Mouse (Mus musculus) heart, embryonic 11.5 days (tissue): ENCODE results near the gene Auts2. TPM values are rescaled to one million over a fixed set of nuclear protein-coding genes. Genes with fewer than 3 reads are reported as not detected.

Experiments
- ATAC-seq: fragments of 200-750 bp; cut with Nextera tagmentation; replicated peaks from 2 replicates; pipeline ENCODE4 v1.8.0; 2017; ENCODE audit warnings: moderate library complexity; ENCODE audit not compliant: insufficient number of reproducible peaks, low FRiP score, low TSS enrichment
- H3K27ac ChIP-seq: fragments of 300-500 bp; sonication (generic); 2 replicates; pipeline ENCODE4 v1.5.1; 2014; ENCODE audit warnings: mild to moderate bottlenecking, low read depth, low read length
- H3K27me3 ChIP-seq: fragments of 300-500 bp; sonication (generic); 2 replicates; pipeline ENCODE4 v1.6.1; 2014; ENCODE audit warnings: mild to moderate bottlenecking, low read length, mixed read lengths; ENCODE audit not compliant: control insufficient read depth, insufficient read depth
- H3K36me3 ChIP-seq: fragments of 300-500 bp; sonication (generic); 2 replicates; pipeline ENCODE4 v1.6.1; 2014; ENCODE audit warnings: mild to moderate bottlenecking, low read length, moderate library complexity, mixed read lengths; ENCODE audit not compliant: control insufficient read depth, insufficient read depth
- H3K4me1 ChIP-seq: fragments of 300-500 bp; sonication (generic); 2 replicates; pipeline ENCODE4 v1.6.1; 2014; ENCODE audit warnings: low read length; ENCODE audit not compliant: control insufficient read depth, insufficient read depth
- H3K4me2 ChIP-seq: fragments of 300-500 bp; sonication (generic); 2 replicates; pipeline ENCODE4 v1.6.1; 2014; ENCODE audit warnings: mild to moderate bottlenecking, moderate library complexity
- H3K4me3 ChIP-seq: fragments of 300-500 bp; sonication (generic); 2 replicates; pipeline ENCODE4 v1.5.1; 2014; ENCODE audit warnings: low read depth, low read length
- H3K9ac ChIP-seq: fragments of 300-500 bp; sonication (generic); 2 replicates; pipeline ENCODE4 v1.6.1; 2014; ENCODE audit warnings: mild to moderate bottlenecking, low read depth, low read length, moderate library complexity
- H3K9me3 ChIP-seq: fragments of 300-500 bp; sonication (generic); replicated peaks from 2 replicates; pipeline ENCODE4 v1.6.1; 2016; ENCODE audit warnings: low read length; ENCODE audit not compliant: control insufficient read depth
- WGBS: fragments of 180-500 bp; shearing (Covaris S2); extraction: QIAGEN DNeasy Blood & Tissue Kit; methylation state at CpG from one replicate; pipeline ENCODE4 v1.1.7; 2014; ENCODE audit not compliant: insufficient replicate concordance; 5-methylcytosine and 5-hydroxymethylcytosine counted together
- polyA plus RNA-seq: library from polyadenylated mRNA; unstranded; fragments of >200 nt; fragmentation: Nextera tagmentation; extraction: Ambion mirVana; gene quantifications from 2 replicates; pipeline ENCODE4 v1.2.1, GENCODE M21; 2014

The Auts2 gene
- polyA plus RNA-seq, 1 experiment from 2014 or later, result 19.8 TPM

- Histone ChIP-seq H3K4me2 (no peak overlapping the region), H3K36me3 (no peaks in the 10 kb centered on the region), H3K27ac (no peak overlapping the region), H3K9ac (no peak overlapping the region), H3K9me3 (no peaks in the 10 kb centered on the region), H3K4me1 (no peaks in the 10 kb centered on the region; the same call in 1 of the 2 replicates), H3K4me3 (no peak overlapping the region), H3K27me3 (no peaks in the 10 kb centered on the region)
- WGBS, result 66% methylated on average over 8 of the region's 8 CpGs
- no peak for ATAC-seq
Observed at GRCm38 (mm10) chr5:132083753-132084326, 459.3 kb downstream of the Auts2 start.

GRCm38 (mm10) chr5:132075942-132076341 is 467.2 kb downstream of the Auts2 start:
- H3K27me3 ChIP-seq, result no peaks in the 10 kb centered on the region
- 78% methylated on average over 2 of the region's 2 CpGs for WGBS
- H3K4me2 ChIP-seq, result no peak overlapping the region
- H3K27ac ChIP-seq, result no peak overlapping the region
- ATAC-seq, result no peak
- H3K9me3 ChIP-seq, result no peaks in the 10 kb centered on the region
- H3K4me1 ChIP-seq, result peaks cover 23% of the 10 kb centered on the region
- no peak overlapping the region for H3K4me3 ChIP-seq
- no peak overlapping the region for H3K9ac ChIP-seq
- H3K36me3 ChIP-seq, result no peaks in the 10 kb centered on the region

DNA sequence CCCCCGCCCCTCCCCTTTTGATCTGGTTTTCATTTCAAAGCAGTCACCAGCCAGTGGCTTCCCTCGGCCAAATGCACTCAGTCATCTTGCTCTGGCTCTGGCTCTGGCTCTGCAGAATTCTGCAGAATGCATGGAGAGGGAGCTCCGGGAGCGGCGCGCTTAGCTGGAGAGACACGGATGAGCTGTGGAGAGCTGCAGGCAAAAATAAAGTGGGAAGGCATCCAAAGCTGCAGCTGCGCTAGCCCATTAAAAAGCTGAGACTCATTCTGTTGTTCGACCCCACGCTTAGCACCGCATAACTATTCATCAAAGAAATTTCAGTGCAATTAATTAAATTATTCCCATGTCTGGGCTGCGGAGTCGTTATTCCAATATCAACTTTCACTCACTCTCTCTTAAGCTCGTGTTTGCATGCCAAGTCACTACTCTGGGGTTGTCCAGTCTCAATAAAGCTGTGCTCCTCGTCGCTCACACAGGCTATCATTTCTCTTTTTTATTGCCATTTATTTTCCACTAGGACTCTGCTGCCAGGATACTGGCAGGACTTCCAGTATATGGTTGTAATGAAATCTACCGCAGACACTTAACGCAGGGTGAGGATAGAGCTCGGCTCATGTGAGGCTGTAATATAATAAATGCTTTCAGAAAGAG is 468.3 kb downstream of the Auts2 start:
- ATAC-seq, result peak; percentile 10; the same call in 1 of the 2 replicates
- peak overlapping the region; percentile 44 for H3K4me2 ChIP-seq
- no peaks in the 10 kb centered on the region for H3K36me3 ChIP-seq
- 0 out of 2 replicates have a peak, but pooled peaks cover 3% of the 10 kb centered on the region for H3K9me3 ChIP-seq
- no peak overlapping the region for H3K9ac ChIP-seq
- H3K27ac ChIP-seq, result no peak overlapping the region
- WGBS, result 43% methylated on average over 19 of the region's 19 CpGs
- H3K4me1 ChIP-seq, result peaks cover 23% of the 10 kb centered on the region
- H3K4me3 ChIP-seq, result no peak overlapping the region
- H3K27me3 ChIP-seq, result no peaks in the 10 kb centered on the region

GRCm38 (mm10) chr5:132074360-132074723 is 468.8 kb downstream of the Auts2 start:
- Histone ChIP-seq H3K9ac (no peak overlapping the region), H3K4me2 (peak overlapping the region; percentile 44), H3K4me1 (peaks cover 23% of the 10 kb centered on the region), H3K27ac (no peak overlapping the region), H3K9me3 (0 out of 2 replicates have a peak, but pooled peaks cover 3% of the 10 kb centered on the region), H3K4me3 (no peak overlapping the region; the same call in 1 of the 2 replicates), H3K27me3 (no peaks in the 10 kb centered on the region), H3K36me3 (no peaks in the 10 kb centered on the region)
- 23% methylated on average over 11 of the region's 11 CpGs for WGBS
- no peak for ATAC-seq

DNA sequence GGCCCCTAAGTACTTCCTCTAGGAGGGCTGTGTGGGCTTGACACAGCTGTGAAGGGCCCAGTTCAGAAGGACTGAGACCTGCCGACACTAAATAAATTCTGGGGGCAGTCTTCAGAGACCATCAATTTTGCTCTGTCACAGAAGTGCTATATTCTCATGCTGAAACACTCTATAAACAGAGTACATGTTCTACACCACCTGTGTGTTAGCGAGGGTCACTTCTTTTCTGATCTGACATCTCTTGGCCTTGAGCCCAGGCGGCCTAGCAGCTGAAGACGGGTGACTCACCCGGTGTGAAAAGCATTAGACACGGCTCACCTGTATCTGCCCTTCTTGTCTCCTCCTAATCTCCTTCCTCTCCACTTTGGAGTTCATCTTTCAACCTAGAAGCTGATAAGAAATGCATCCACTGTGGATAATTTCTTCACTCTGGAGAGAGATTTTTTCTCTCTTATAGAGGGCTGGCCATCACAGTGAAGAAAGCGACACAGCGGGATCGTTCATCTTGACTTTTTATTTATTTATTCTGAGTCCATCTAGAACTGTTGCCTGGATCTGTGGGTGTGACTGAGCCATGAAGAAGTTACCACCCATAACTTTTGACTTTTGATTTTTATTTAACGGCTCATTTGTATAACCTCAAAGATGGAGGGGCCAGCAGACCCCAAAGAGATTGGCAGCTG is 469.3 kb downstream of the Auts2 start:
- H3K27me3 ChIP-seq, result no peaks in the 10 kb centered on the region
- no peak for ATAC-seq

DNA sequence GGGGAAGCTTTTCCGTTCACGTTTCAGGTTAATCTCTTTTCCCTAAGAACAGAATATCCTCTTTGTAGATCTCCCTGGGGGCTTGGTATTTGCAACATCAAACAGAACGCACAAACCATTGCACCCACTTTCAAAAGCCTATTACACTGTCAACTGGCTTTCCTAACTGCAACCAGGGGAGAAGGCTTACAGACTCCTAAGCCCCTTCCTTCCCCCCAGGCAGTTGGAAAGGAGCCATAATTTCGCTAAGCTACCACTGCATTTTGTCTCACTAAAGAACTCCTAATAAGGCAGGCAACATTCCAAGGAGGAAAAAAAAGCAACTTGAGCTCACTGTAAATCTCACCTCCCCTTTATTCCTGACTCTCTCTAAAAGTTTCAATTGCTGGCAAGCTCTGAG is 470.8 kb downstream of the Auts2 start:
- no peak for ATAC-seq
- Histone ChIP-seq H3K9ac (no peak overlapping the region), H3K4me3 (no peak overlapping the region), H3K36me3 (no peaks in the 10 kb centered on the region), H3K9me3 (0 out of 2 replicates have a peak, but pooled peaks cover 3% of the 10 kb centered on the region), H3K4me2 (no peak overlapping the region), H3K4me1 (peaks cover 23% of the 10 kb centered on the region), H3K27me3 (no peaks in the 10 kb centered on the region), H3K27ac (no peak overlapping the region)
- WGBS, result 43% methylated on average over 4 of the region's 4 CpGs

More for the DNA sequence above, 469.3 kb downstream of the Auts2 start:
- WGBS, result 34% methylated on average over 10 of the region's 10 CpGs
- H3K9ac ChIP-seq, result no peak overlapping the region
- peaks cover 23% of the 10 kb centered on the region for H3K4me1 ChIP-seq
- H3K27ac ChIP-seq, result no peak overlapping the region
- H3K36me3 ChIP-seq, result no peaks in the 10 kb centered on the region
- H3K4me3 ChIP-seq, result no peak overlapping the region; the same call in 1 of the 2 replicates
- H3K4me2 ChIP-seq, result peak overlapping the region; percentile 44
- 0 out of 2 replicates have a peak, but pooled peaks cover 3% of the 10 kb centered on the region for H3K9me3 ChIP-seq

DNA sequence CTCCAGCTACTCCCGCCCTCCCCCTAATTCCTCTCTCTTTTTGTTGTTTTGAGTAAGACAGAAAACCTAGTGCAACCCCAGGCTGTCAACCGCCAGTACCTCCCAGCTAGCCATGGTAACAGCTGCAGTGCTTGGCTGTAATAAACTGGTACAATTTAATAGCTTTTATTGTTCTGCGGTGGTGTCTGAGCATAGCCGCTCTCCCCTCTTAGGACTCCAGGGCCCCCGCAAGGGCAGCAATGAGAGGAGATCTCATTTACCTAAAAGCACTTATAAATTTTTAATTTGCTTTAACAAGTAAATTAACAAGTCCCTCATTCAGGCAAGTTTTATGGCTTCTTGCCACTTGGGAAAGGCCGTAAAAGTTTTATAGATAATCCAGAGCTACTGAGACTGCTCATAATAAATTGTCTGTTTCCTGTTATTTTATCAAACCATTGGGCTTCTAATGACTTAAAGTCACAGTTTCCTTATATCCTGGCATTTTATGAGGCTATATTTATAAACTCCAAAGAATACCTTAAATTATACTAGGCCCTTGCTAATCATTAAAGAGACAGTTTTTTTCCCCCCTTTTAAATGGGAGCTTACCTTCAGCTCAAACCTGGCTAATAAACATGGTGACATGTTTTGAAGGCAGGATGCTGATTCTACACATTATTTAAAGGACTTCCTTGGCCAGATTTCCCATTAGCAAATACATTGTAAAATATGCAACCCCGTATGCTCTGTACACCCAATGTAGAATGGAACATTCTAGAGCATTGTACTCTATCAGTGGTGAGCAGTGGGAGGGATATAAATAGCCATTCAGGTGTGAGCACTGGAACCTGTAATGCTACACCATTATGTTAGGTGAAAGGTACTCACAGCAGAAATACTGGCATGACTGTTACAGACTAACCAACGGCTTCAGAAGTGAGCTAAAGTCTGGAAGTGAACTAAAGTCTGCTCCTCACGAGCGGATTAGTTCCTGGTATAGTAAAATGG is 475.1 kb downstream of the Auts2 start:
- Histone ChIP-seq H3K4me3 (no peak overlapping the region), H3K27me3 (no peaks in the 10 kb centered on the region), H3K4me1 (peaks cover 6% of the 10 kb centered on the region; the same call in 1 of the 2 replicates), H3K9ac (no peak overlapping the region), H3K36me3 (no peaks in the 10 kb centered on the region), H3K27ac (no peak overlapping the region), H3K4me2 (no peak overlapping the region), H3K9me3 (0 out of 2 replicates have a peak, but pooled peaks cover 3% of the 10 kb centered on the region)
- no peak for ATAC-seq
- WGBS, result 84% methylated on average over 10 of the region's 10 CpGs

- WGBS, result 86% methylated on average over 6 of the region's 6 CpGs
Observed at GRCm38 (mm10) chr5:132060116-132060515, 483.0 kb downstream of the Auts2 start.

More at GRCm38 (mm10) chr5:132060116-132060515, 483.0 kb downstream of the Auts2 start:
- H3K27ac ChIP-seq, result no peak overlapping the region
- H3K4me2 ChIP-seq, result no peak overlapping the region
- no peaks in the 10 kb centered on the region for H3K4me1 ChIP-seq
- no peak for ATAC-seq
- no peaks in the 10 kb centered on the region for H3K27me3 ChIP-seq
- no peak overlapping the region for H3K4me3 ChIP-seq
- no peak overlapping the region for H3K9ac ChIP-seq
- H3K9me3 ChIP-seq, result no peaks in the 10 kb centered on the region
- no peaks in the 10 kb centered on the region for H3K36me3 ChIP-seq
